Mouse (Mus musculus) limb, embryonic 11.5 days (tissue): Measurements from ENCODE around the gene Shc1. TPM values are rescaled to one million over a fixed set of nuclear protein-coding genes. Genes with fewer than 3 reads are reported as not detected.
"Not testable (repeated sequence)": the region's sequence is repeated elsewhere in the genome, so short reads cannot be mapped to it uniquely, and the experiment has no call there.

ENCODE experiments used
- ATAC-seq: fragments of 200-750 bp; cut with Nextera tagmentation; 2 replicates; pipeline ENCODE4 v1.8.0; 2017; ENCODE audit warnings: low read depth; ENCODE audit not compliant: insufficient number of reproducible peaks, low FRiP score, low TSS enrichment
- DNase-seq: peaks from one replicate; pipeline ENCODE4 v3.0.0-alpha.2; 2015; ENCODE audit warnings: low spot score
- H3K27ac ChIP-seq: fragments of 300-500 bp; sonication (generic); replicated peaks from 2 replicates; pipeline ENCODE4 v1.5.1; 2014; ENCODE audit warnings: low read depth, mild to moderate bottlenecking, low read length
- H3K27me3 ChIP-seq: fragments of 300-500 bp; sonication (generic); 2 replicates; pipeline ENCODE4 v1.6.1; 2014; ENCODE audit warnings: mild to moderate bottlenecking, low read length, mixed read lengths; ENCODE audit not compliant: control insufficient read depth, insufficient read depth
- H3K36me3 ChIP-seq: fragments of 300-500 bp; sonication (generic); 2 replicates; pipeline ENCODE4 v1.6.1; 2014; ENCODE audit warnings: mild to moderate bottlenecking, low read length, moderate library complexity, mixed read lengths; ENCODE audit not compliant: control insufficient read depth, insufficient read depth
- H3K4me1 ChIP-seq: fragments of 300-500 bp; sonication (generic); 2 replicates; pipeline ENCODE4 v1.6.1; 2014; ENCODE audit warnings: low read length, mixed read lengths; ENCODE audit not compliant: control insufficient read depth, insufficient read depth
- H3K4me2 ChIP-seq: fragments of 300-500 bp; sonication (generic); 2 replicates; pipeline ENCODE4 v1.6.1; 2014; ENCODE audit warnings: low read depth, mild to moderate bottlenecking, moderate library complexity; ENCODE audit not compliant: severe bottlenecking
- H3K4me3 ChIP-seq: fragments of 300-500 bp; sonication (generic); 2 replicates; pipeline ENCODE4 v1.5.1; 2014; ENCODE audit warnings: low read depth, low read length
- H3K9ac ChIP-seq: fragments of 300-500 bp; sonication (generic); 2 replicates; pipeline ENCODE4 v1.6.1; 2014; ENCODE audit warnings: mild to moderate bottlenecking, low read length
- H3K9me3 ChIP-seq: fragments of 300-500 bp; sonication (generic); 2 replicates; pipeline ENCODE4 v1.6.1; 2016; ENCODE audit warnings: low read length; ENCODE audit not compliant: control insufficient read depth
- WGBS: fragments of 180-500 bp; shearing (Covaris S2); extraction: QIAGEN DNeasy Blood & Tissue Kit; methylation state at CpG from one replicate; pipeline ENCODE4 v1.1.7; 2014; 5-methylcytosine and 5-hydroxymethylcytosine counted together
- polyA plus RNA-seq: library from polyadenylated mRNA; unstranded; fragments of >200 nt; fragmentation: Nextera tagmentation; extraction: Ambion mirVana; gene quantifications from 2 replicates; pipeline ENCODE4 v1.2.1, GENCODE M21; 2014

Gene Shc1
- polyA plus RNA-seq, 1 experiment from 2014 or later = 55.7 TPM

DNA sequence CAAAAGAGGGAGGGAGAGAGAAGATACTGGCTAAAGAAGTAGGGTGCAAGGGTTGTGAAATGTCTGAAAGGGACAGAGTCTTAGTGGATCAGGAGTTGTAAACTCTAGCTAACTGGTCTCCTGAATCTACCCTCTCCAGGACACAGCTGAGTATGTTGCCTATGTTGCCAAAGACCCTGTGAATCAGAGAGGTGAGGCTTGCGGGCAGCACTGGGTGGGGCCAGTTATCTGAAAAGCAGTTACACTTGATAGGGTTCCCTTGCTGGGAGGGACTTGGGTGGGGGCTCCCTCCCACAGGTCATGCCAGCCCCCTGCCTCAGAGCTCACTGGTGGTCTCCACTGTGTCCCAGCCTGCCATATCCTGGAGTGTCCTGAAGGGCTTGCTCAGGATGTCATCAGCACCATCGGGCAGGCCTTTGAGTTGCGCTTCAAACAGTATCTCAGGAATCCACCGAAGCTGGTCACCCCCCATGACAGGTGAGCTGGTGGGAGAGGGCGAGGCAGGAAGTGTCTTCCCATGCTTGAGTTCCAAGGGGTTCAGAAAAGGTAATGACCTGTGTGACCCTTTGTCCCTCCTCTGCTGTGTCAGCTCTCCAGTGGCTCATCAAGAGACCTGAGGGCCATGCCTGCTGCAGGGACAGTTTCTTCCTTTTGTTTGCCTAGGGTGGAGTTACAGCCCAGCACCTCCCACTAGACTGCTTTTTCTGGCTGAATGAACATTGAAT lies 6.3 kb downstream of the Shc1 start:
- ATAC-seq = no peak
- DNase-seq = no peak
- Histone ChIP-seq H3K27ac (no peak overlapping the region), H3K9ac (no peak overlapping the region), H3K27me3 (no peaks in the 10 kb centered on the region), H3K4me1 (peaks cover 27% of the 10 kb centered on the region), H3K36me3 (peaks cover 8% of the 10 kb centered on the region; the same call in 1 of the 2 replicates), H3K4me2 (no peak overlapping the region), H3K4me3 (no peak overlapping the region), H3K9me3 (no peaks in the 10 kb centered on the region)
- WGBS = 95% methylated on average over 5 of the region's 5 CpGs

DNA sequence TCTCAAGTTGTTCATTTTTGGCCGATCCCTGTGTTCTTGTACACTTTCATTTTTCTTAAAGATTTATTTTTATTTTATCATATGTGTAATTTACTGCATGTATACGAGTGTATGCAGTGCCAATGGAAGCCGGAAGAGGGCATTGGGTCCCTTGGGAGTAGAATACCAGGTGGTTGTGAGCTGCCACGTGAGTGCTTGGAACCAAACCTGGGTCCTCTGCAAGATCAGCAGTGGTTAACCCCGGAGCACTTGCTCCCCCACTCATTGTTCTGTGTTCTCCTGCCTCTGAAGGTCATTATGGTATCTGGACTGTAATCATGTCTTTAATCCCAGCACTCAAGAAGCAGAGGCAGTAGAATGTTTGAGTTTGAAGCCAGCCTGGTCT lies 6.9 kb downstream of the Shc1 start:
- Histone ChIP-seq H3K9me3 (no peaks in the 10 kb centered on the region), H3K36me3 (peaks cover 8% of the 10 kb centered on the region; the same call in 1 of the 2 replicates), H3K4me2 (no peak overlapping the region), H3K9ac (no peak overlapping the region), H3K27ac (no peak overlapping the region), H3K27me3 (no peaks in the 10 kb centered on the region), H3K4me1 (peaks cover 22% of the 10 kb centered on the region), H3K4me3 (no peak overlapping the region)
- WGBS = 90% methylated on average over 5 of the region's 5 CpGs
- ATAC-seq = no peak
- no peak for DNase-seq

DNA sequence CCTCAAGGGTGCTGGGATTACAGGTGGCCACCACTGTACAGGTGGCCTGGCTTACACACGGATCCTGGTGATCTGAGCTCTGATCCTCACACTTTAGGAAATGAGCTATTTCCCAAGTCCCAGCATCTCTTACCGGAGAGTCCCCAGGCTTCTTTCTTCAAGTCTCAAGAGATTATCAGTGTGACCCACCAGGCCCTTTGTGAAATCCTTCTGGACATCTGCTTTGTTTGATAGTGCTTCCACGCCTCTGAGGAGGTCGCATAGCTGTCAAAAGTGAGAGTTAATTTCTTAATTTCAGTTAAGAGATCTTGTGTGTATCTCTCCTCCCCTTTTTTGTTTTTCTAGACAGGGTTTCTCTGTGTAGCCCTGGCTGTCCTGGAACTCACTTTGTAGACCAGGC lies 7.6 kb downstream of the Shc1 start:
- ATAC-seq (no peak), DNase-seq (no peak)
- Histone ChIP-seq H3K9me3 (no peaks in the 10 kb centered on the region), H3K27ac (no peak overlapping the region), H3K4me1 (peaks cover 18% of the 10 kb centered on the region), H3K4me3 (no peak overlapping the region), H3K9ac (no peak overlapping the region), H3K27me3 (no peaks in the 10 kb centered on the region), H3K4me2 (no peak overlapping the region), H3K36me3 (peaks cover 8% of the 10 kb centered on the region; the same call in 1 of the 2 replicates)
- WGBS = 93% methylated on average over 4 of the region's 4 CpGs

DNA sequence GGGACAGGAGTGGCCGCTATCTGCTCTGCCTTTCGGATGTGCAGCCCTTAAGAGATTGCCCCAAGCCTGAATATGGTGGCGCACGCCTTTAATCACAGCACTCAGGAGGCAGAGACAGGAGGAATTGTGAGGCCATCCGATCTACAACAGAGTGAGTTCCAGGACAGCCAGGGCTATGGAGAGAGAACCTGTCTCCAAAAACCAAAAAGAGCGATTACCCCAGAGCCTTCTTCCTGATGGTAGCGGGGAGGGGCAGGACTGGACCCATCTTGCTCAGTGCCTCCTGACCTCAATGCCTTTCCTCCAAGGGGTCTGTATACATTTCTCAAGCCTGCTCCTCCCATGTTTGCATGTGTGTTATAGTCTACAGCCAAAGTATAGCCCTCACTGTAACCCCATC lies 10.8 kb downstream of the Shc1 start:
- not testable (repeated sequence) for DNase-seq, H3K27me3 ChIP-seq, H3K27ac ChIP-seq, H3K9me3 ChIP-seq, H3K4me3 ChIP-seq, H3K4me2 ChIP-seq, ATAC-seq, H3K4me1 ChIP-seq, H3K9ac ChIP-seq
- peaks cover 15% of the 10 kb centered on the region; the same call in 1 of the 2 replicates for H3K36me3 ChIP-seq
- 94% methylated on average over 6 of the region's 7 CpGs for WGBS

DNA sequence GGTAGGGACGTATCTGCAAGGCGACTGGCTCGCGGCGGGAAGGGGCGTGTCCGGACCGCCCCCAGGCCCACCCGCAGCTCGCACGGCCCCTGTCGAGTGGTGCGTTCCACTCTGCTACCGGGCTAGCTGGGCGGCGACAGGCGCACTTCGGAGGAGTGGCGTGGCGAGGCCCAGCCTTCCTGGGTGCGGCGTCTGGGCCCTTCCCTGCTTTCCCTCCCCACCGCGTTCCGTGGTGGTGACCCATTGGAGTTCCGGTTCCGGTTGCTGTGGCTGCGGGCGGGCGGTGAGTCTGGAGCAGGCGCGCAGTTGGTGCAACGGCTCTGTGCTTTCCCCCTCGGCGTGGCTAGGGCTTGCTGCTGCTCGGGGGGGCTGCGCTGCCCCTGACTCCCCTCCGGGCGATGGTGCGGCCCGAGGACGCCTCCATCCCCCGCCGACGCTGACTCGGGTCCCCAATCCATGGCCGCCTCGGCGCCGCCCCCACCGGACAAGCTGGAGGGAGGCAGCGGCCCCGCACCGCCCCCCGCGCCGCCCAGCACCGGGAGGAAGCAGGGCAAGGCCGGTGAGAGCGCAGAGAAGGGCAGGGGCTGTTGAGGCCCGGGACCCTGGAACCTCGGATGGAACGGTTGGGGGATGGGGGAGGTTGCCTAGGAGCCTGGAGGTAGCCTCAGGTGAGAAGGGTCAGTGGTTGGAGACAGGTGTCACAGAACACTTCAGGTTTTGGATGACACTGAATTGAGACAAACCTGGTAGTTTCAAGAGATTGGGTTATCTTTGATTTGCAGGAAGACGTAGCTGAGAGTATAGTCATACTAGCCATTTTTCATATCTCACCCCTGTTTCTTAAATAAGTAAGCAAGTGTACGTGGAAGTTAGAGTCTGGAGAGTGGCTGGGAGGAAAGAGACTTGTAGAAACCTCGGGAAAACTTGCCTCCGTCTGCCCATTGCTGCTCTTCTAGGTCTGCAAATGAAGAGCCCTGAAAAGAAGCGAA lies 12.2 kb downstream of the Shc1 start, which contains the start of gene Pygo2:
Gene Pygo2, plus strand, starts transcription at position 44 of the 989 bp plus-strand sequence.
- 2% methylated on average over 68 of the region's 68 CpGs for WGBS
- peak; percentile 97 for ATAC-seq
- DNase-seq = peak; percentile 95
- H3K4me1 ChIP-seq = 0 out of 2 replicates have a peak, but pooled peaks cover 7% of the 10 kb centered on the region
- H3K27ac ChIP-seq = peak within 1 kb of the TSS; percentile 65
- H3K4me3 ChIP-seq = peak within 1 kb of the TSS; percentile 92
- H3K27me3 ChIP-seq = no peaks in the 10 kb centered on the region
- H3K4me2 ChIP-seq = peak within 1 kb of the TSS; percentile 47
- no peaks in the 10 kb centered on the region for H3K9me3 ChIP-seq
- H3K9ac ChIP-seq = peak within 1 kb of the TSS; percentile 84
- peaks cover 12% of the 10 kb centered on the region; the same call in 1 of the 2 replicates for H3K36me3 ChIP-seq

DNA sequence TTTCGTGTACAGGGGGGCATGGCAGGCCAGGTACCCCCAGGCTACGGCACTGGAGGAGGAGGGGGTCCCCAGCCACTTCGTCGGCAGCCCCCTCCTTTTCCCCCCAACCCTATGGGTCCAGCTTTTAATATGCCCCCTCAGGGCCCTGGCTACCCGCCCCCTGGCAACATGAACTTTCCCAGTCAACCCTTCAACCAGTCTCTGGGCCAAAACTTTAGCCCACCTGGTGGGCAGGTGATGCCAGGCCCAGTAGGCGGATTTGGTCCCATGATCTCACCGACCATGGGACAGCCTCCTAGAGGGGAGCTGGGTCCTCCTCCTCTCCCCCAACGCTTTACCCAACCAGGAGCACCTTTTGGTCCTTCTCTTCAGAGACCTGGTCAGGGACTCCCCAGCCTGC lies 14.4 kb downstream of the Shc1 start:
- H3K36me3 ChIP-seq = peaks cover 6% of the 10 kb centered on the region; the same call in 1 of the 2 replicates
- no peak overlapping the region for H3K4me2 ChIP-seq
- H3K9me3 ChIP-seq = no peaks in the 10 kb centered on the region
- no peak overlapping the region for H3K4me3 ChIP-seq
- no peak overlapping the region for H3K27ac ChIP-seq
- H3K9ac ChIP-seq = no peak overlapping the region
- WGBS = 93% methylated on average over 8 of the region's 8 CpGs
- no peak for DNase-seq
- peaks cover 15% of the 10 kb centered on the region for H3K4me1 ChIP-seq
- H3K27me3 ChIP-seq = no peaks in the 10 kb centered on the region
- no peak for ATAC-seq

DNA sequence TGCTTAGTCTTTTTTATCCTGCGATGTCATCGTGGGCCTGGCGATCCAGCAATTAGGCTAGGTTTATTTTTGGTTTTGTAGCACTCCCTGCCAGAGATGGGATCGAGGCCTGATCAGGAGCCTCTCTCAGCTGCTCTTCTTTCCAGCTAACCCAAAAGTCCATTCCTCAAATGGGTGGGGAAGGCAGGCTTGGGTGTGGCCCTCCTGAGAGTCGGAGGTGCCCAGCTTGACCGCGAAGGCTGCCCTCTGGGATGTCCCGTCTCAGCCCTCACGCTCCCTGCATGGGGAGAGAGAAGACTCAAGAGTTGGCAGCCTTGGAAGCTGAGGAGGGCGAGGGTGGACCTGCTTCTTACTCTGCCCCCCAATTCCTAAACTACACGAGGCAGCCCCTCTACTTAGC lies 16.3 kb downstream of the Shc1 start:
- Histone ChIP-seq H3K4me3 (no peak overlapping the region), H3K27ac (no peak overlapping the region; the same call in 1 of the 2 replicates), H3K4me2 (no peak overlapping the region), H3K9ac (no peak overlapping the region), H3K36me3 (peaks cover 6% of the 10 kb centered on the region; the same call in 1 of the 2 replicates), H3K9me3 (no peaks in the 10 kb centered on the region), H3K27me3 (no peaks in the 10 kb centered on the region), H3K4me1 (peaks cover 15% of the 10 kb centered on the region)
- DNase-seq = no peak
- no peak for ATAC-seq
- 91% methylated on average over 11 of the region's 11 CpGs for WGBS

DNA sequence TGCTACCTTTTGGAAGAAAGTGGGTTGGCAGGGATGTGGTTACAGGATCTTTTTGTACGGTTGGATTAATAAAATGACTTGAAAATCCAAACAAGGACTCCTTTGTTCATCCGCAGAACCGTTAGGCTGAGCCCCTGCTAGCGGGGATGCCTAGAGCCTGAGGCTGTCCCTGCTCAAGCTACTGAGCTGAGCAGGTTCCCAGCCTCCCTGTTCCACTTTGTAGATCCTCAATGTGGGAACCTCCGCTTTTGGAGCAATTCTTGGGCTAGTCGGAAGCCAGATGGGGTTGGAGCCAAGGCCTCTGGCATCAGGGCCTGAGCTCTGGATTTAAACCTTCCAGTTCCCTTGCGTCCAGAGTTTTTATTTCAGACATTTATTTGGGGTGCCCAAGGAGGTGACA lies 16.8 kb downstream of the Shc1 start:
- Histone ChIP-seq H3K9me3 (no peaks in the 10 kb centered on the region), H3K4me2 (no peak overlapping the region), H3K4me1 (peaks cover 15% of the 10 kb centered on the region), H3K4me3 (no peak overlapping the region), H3K36me3 (peaks cover 8% of the 10 kb centered on the region; the same call in 1 of the 2 replicates), H3K27me3 (no peaks in the 10 kb centered on the region), H3K9ac (no peak overlapping the region), H3K27ac (no peak overlapping the region; the same call in 1 of the 2 replicates)
- ATAC-seq = no peak
- no peak for DNase-seq
- WGBS = 77% methylated on average over 7 of the region's 7 CpGs
